In genomic region chr16:18072089-18072488, GRCm38 (mm10) we compare ENCODE assay signal across 16 mouse cellular contexts. TPM values are rescaled to one million over a fixed set of nuclear protein-coding genes. Genes with fewer than 3 reads are reported as not detected.
"Had no signal": no experiment of that assay in that cellular context is flagged by ENCODE, and none has a peak within 500 bp of the region (broad histone marks: within the 10 kb centered on the region; RNA-seq: fewer than 3 reads in every experiment).

No protein-coding gene starts in this region.

- DNase-seq: kidney, adult 11 months; layer of hippocampus, postnatal 36 days; liver, embryonic 13.5 days; lung, adult 2 months; lung, postnatal 14 days; midbrain, embryonic 14.5 days; retina, postnatal 1 day; right cerebral cortex, postnatal 25 days; spleen, adult 18-20 months had no signal

- H3K27ac ChIP-seq: intestine, embryonic 15.5 days; left cerebral cortex, adult 2 months; liver, embryonic 13.5 days; neural tube, embryonic 13.5 days; stomach, embryonic 15.5 days had no signal

- ATAC-seq: intestine, embryonic 15.5 days had no signal

- H3K4me2 ChIP-seq: intestine, embryonic 15.5 days; liver, embryonic 13.5 days; midbrain, embryonic 11.5 days; neural tube, embryonic 13.5 days; stomach, embryonic 15.5 days had no signal

- H3K9ac ChIP-seq: intestine, embryonic 15.5 days; liver, embryonic 13.5 days; stomach, embryonic 15.5 days had no signal

- H3K9me3 ChIP-seq: intestine, embryonic 15.5 days; liver, embryonic 13.5 days; neural tube, embryonic 13.5 days; stomach, embryonic 15.5 days had no signal

- H3K4me3 ChIP-seq: intestine, embryonic 15.5 days; left cerebral cortex, adult 2 months; liver, embryonic 13.5 days; neural tube, embryonic 13.5 days; stomach, embryonic 15.5 days had no signal

- H3K27me3 ChIP-seq: intestine, embryonic 15.5 days; liver, embryonic 13.5 days; neural tube, embryonic 13.5 days; stomach, embryonic 15.5 days had no signal

RNA-seq across cellular contexts. Expression of gene Rtn4r, which starts 55.4 kb away (rescaled TPM):
- total RNA-seq: liver, adult 2 months; neutrophil, adult 5-6 weeks had no signal
- polyA plus RNA-seq: liver, adult 2 months had no signal
